Mouse (Mus musculus): ENCODE results near the gene Sema3b.

The Sema3b gene

GRCm38 (mm10) chr9:107633091-107633660 is 24.1 kb upstream of the Sema3b start:
- DNase-seq (ENCODE audit: low spot score) = peak; percentile 80

- DNase-seq (ENCODE audit: low spot score) = peak; percentile 50
Observed at GRCm38 (mm10) chr9:107632478-107632877, 23.4 kb upstream of the Sema3b start.

- DNase-seq (ENCODE audit: low spot score) = no peak
Observed at GRCm38 (mm10) chr9:107631861-107632260, 22.8 kb upstream of the Sema3b start.

GRCm38 (mm10) chr9:107631311-107631826 is 22.3 kb upstream of the Sema3b start:
- DNase-seq (ENCODE audit: low spot score) = no peak

- DNase-seq (ENCODE audit: low spot score) = peak; percentile 57
Observed at GRCm38 (mm10) chr9:107630576-107630975, 21.5 kb upstream of the Sema3b start.

- DNase-seq (ENCODE audit: low spot score) = peak; percentile 37
Observed at GRCm38 (mm10) chr9:107629901-107630425, 20.9 kb upstream of the Sema3b start.

- no peak for DNase-seq (ENCODE audit: low spot score)
Observed at GRCm38 (mm10) chr9:107629411-107629730, 20.3 kb upstream of the Sema3b start.

- no peak for DNase-seq (ENCODE audit: low spot score)
Observed at GRCm38 (mm10) chr9:107628721-107629410, 19.8 kb upstream of the Sema3b start.

- DNase-seq (ENCODE audit: low spot score) = no peak
Observed at GRCm38 (mm10) chr9:107627387-107628255, 18.6 kb upstream of the Sema3b start.

- DNase-seq (ENCODE audit: low spot score) = peak; percentile 77
Observed at GRCm38 (mm10) chr9:107626844-107627277, 17.8 kb upstream of the Sema3b start.

- DNase-seq (ENCODE audit: low spot score) = no peak
Observed at GRCm38 (mm10) chr9:107626158-107626843, 17.3 kb upstream of the Sema3b start.

- no peak for DNase-seq (ENCODE audit: low spot score)
Observed at GRCm38 (mm10) chr9:107625351-107626128, 16.5 kb upstream of the Sema3b start.

- no peak for DNase-seq (ENCODE audit: low spot score)
Observed at GRCm38 (mm10) chr9:107624951-107625350, 15.9 kb upstream of the Sema3b start.

- DNase-seq (ENCODE audit: low spot score) = no peak
Observed at GRCm38 (mm10) chr9:107624539-107624938, 15.5 kb upstream of the Sema3b start.

GRCm38 (mm10) chr9:107620954-107621353 is 11.9 kb upstream of the Sema3b start:
- no peak for DNase-seq (ENCODE audit: low spot score)

GRCm38 (mm10) chr9:107619546-107619879 is 10.5 kb upstream of the Sema3b start:
- peak; percentile 72 for DNase-seq (ENCODE audit: low spot score)

GRCm38 (mm10) chr9:107618778-107619545 is 9.9 kb upstream of the Sema3b start:
- DNase-seq (ENCODE audit: low spot score) = peak; percentile 76

- no peak for DNase-seq (ENCODE audit: low spot score)
Observed at GRCm38 (mm10) chr9:107618098-107618497, 9.1 kb upstream of the Sema3b start.

- DNase-seq (ENCODE audit: low spot score) = no peak
Observed at GRCm38 (mm10) chr9:107617461-107617860, 8.4 kb upstream of the Sema3b start.

GRCm38 (mm10) chr9:107615035-107615434 is 6.0 kb upstream of the Sema3b start:
- peak; percentile 52 for DNase-seq (ENCODE audit: low spot score)
